Mouse (Mus musculus): ENCODE results near the gene Clpx. TPM values are rescaled to one million over a fixed set of nuclear protein-coding genes. Genes with fewer than 3 reads are reported as not detected.

Gene Clpx
- polyA plus RNA-seq (2015; fragmentation: Nextera tagmentation; extraction: Ambion mirVana): 33.3 and 35.9 TPM in 2 replicates

DNA sequence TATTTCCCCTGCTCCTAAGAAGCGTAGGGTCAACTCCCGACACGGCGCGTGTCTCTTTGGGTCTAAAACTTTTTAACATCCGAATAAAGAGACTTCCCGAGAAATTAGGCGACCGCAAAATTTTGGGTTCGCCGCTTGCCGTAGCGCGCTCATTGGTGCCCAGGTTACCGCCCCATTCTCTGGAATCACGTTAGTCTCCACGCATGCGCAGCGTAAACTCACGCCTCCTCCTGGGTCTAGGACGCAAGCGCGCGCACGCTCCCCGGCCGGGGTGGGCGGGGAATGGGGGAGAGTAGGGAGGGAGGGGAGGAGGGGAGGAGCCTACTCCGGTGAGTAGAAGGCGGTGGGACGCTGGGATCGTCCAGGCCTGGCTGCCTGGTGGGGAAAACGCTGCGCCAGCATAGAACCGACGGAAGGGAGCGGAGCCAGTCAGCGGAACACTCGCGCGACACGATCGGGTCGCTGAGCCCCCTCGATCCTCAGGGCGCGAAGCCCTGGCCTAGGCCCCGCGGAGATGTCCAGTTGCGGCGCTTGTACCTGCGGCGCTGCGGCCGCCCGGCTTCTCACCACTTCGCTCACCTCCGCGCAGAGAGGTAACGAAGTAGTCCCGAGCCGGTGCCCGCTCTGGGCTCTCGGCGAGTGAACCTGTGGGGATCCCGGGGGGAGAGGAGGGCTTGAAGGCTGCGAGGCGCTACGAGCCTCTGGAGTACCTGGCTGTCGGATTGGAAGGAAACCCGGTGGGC is at the start of gene Clpx:
Gene Clpx, plus strand, starts transcription at position 288 of the 743 bp plus-strand sequence.
- Histone ChIP-seq H3K27me3 (no peaks in the 10 kb centered on the region), H3K4me1 (replicated peaks) (peaks cover 40% of the 10 kb centered on the region), H3K4me2 (peak within 1 kb of the TSS; percentile 87), H3K36me3 (replicated peaks) (peaks cover 16% of the 10 kb centered on the region; the same call in 1 of the 2 replicates), H3K4me3 (replicated peaks) (peak within 1 kb of the TSS; percentile 86), H3K9ac (peak within 1 kb of the TSS; percentile 95), H3K9me3 (replicated peaks) (no peaks in the 10 kb centered on the region), H3K27ac (replicated peaks) (peak within 1 kb of the TSS; percentile 86)
- WGBS (ENCODE audit: insufficient replicate concordance): under 1% methylated on average over 71 of the region's 71 CpGs
- peak; percentile 97 for ATAC-seq (ENCODE audit: insufficient read depth)

DNA sequence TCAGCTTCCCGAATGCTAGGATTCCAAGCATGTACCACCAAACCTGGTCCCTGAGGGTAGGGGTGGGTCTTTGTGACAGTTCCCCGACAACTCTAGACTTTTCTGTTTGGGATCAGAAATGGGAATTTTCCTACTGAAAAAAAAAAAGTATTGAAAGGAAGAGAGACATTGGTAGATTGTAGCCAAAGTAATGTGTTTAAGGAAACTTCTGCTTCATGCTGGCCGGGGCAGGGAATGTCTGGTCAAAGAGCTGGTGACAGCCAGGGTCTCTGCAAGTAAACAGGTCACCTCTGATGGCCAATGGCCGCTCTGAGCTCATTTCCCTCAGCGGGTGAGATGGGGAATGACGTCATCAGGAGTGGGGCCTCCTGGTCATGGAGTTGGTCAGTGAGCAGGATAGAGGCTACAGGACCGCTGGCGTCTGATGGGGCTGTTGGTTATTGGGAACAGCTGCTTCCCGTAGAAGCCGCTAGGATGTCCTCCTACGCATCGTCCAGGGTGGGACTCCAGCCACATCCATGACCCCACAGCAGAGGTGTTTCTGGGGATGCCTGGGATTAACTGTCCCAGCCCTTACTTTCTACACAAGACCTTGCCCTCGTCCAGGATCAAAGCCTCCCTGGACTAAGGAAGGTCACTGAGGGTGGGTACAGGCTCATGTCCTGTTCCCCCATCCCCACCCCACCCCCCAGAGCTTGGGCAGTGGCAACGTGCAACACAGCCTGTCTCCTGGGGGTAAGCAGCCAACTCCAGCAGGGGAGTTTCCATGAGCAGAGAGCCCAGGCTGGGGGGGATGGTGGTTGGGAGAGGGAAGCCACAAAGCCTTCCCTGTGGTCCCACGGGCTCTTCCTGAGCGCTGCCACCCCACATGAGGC is 46.3 kb upstream of the Clpx start:
- Histone ChIP-seq H3K27me3 (no peaks in the 10 kb centered on the region), H3K9me3 (replicated peaks) (no peaks in the 10 kb centered on the region), H3K4me1 (replicated peaks) (peaks cover 11% of the 10 kb centered on the region; the same call in 1 of the 2 replicates), H3K36me3 (replicated peaks) (no peaks in the 10 kb centered on the region), H3K4me3 (replicated peaks) (no peak overlapping the region), H3K27ac (replicated peaks) (no peak overlapping the region), H3K4me2 (no peak overlapping the region), H3K9ac (no peak overlapping the region)
- 56% methylated on average over 16 of the region's 16 CpGs for WGBS (ENCODE audit: insufficient replicate concordance)
- no peak for ATAC-seq (ENCODE audit: insufficient read depth)

DNA sequence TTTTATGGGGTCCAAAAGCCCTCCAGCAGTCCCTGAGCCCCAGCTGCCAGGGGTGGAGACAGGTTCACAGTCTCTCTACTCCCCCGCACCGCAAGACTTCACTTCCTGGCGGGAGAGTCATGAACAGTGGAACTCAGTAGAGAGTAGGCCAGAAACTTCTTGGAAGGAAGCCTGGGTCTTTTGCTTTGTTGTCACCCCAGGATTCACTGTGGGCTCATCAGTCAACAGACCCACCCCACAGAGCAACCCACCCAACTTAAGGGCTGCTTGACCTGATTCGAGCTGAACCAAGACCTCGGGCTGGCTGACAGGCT is 45.7 kb upstream of the Clpx start:
- H3K36me3 ChIP-seq (replicated peaks): no peaks in the 10 kb centered on the region
- no peak overlapping the region for H3K4me2 ChIP-seq
- no peaks in the 10 kb centered on the region for H3K9me3 ChIP-seq (replicated peaks)
- no peaks in the 10 kb centered on the region for H3K27me3 ChIP-seq
- no peak for ATAC-seq (ENCODE audit: insufficient read depth)
- peaks cover 8% of the 10 kb centered on the region; the same call in 1 of the 2 replicates for H3K4me1 ChIP-seq (replicated peaks)
- H3K4me3 ChIP-seq (replicated peaks): no peak overlapping the region
- WGBS (ENCODE audit: insufficient replicate concordance): 73% methylated on average over 5 of the region's 5 CpGs
- H3K27ac ChIP-seq (replicated peaks): no peak overlapping the region
- no peak overlapping the region for H3K9ac ChIP-seq

DNA sequence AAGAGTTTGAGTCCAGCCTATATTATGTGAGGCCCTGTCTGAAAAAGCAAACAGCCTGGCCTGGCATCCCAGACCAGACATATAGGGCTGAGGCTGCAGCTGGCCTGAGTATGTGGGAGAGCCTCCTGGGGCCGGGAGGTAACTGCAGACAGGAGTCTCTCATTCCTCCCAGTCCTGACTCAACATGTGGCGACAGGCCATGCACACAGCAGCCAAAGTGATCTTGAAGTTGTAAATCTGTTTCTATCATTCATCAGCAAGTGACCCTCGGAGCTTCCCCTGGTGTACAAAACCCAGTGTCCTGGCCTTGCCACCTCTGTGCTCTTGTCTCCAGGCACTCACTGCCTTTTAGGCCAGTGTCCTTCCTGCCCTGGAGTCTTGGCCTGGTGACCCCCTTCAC is 42.0 kb upstream of the Clpx start:
- no peaks in the 10 kb centered on the region for H3K9me3 ChIP-seq (replicated peaks)
- H3K36me3 ChIP-seq (replicated peaks): no peaks in the 10 kb centered on the region
- H3K9ac ChIP-seq: no peak overlapping the region
- WGBS (ENCODE audit: insufficient replicate concordance): 65% methylated on average over 3 of the region's 3 CpGs
- no peaks in the 10 kb centered on the region for H3K27me3 ChIP-seq
- no peak overlapping the region for H3K4me3 ChIP-seq (replicated peaks)
- H3K4me1 ChIP-seq (replicated peaks): no peaks in the 10 kb centered on the region
- no peak for ATAC-seq (ENCODE audit: insufficient read depth)
- H3K27ac ChIP-seq (replicated peaks): no peak overlapping the region
- H3K4me2 ChIP-seq: no peak overlapping the region

- no peaks in the 10 kb centered on the region for H3K4me1 ChIP-seq (replicated peaks)
- H3K27ac ChIP-seq (replicated peaks): no peak overlapping the region
- no peaks in the 10 kb centered on the region for H3K9me3 ChIP-seq (replicated peaks)
- 63% methylated on average over 11 of the region's 11 CpGs for whole genome bisulfite sequencing (ENCODE audit: insufficient replicate concordance)
- H3K4me3 ChIP-seq (replicated peaks): no peak overlapping the region
- no peak for ATAC-seq (ENCODE audit: insufficient read depth)
- no peak overlapping the region for H3K4me2 ChIP-seq
- no peaks in the 10 kb centered on the region for H3K27me3 ChIP-seq
- H3K36me3 ChIP-seq (replicated peaks): no peaks in the 10 kb centered on the region
- H3K9ac ChIP-seq: no peak overlapping the region
Observed at GRCm38 (mm10) chr9:65255906-65256600, 38.0 kb upstream of the Clpx start.

DNA sequence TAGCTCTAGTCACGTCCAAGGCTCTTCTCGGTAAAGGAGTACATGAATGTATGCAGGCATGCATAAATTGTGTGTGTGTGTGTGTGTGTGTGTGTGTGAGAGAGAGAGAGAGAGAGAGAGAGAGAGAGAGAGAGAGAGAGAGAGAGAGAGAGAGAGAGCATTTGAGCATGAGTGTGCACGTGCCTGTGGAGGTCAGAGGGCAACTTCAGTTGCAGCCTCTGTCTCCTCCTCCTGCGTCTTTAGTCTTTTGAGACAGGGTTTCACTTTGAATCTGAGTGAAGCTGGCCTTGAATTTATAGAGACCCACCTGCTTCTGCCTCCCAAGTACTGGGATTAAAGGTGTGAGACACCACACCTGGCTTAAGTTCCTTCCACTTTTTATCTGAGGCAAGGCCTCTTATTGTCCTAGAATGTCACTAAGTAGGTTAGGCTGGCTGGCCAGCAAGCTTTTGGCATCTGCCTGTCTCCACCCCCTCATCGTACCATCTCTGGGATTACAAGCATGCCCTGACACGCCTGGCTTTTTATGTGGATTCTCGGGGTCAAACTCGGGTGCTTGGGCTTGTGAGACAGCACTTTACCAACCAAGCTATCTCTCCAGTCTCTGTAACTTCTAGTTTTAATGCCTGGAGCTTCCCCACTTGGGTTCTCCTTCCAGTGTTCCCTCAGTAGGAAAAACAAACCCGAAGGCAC is 36.7 kb upstream of the Clpx start:
- H3K4me2 ChIP-seq: no peak overlapping the region
- no peaks in the 10 kb centered on the region for H3K9me3 ChIP-seq (replicated peaks)
- H3K36me3 ChIP-seq (replicated peaks): no peaks in the 10 kb centered on the region
- no peak for ATAC-seq (ENCODE audit: insufficient read depth)
- 62% methylated on average over 9 of the region's 9 CpGs for WGBS (ENCODE audit: insufficient replicate concordance)
- no peak overlapping the region for H3K9ac ChIP-seq
- no peak overlapping the region for H3K4me3 ChIP-seq (replicated peaks)
- H3K27ac ChIP-seq (replicated peaks): no peak overlapping the region
- no peaks in the 10 kb centered on the region for H3K27me3 ChIP-seq
- no peaks in the 10 kb centered on the region for H3K4me1 ChIP-seq (replicated peaks)

- ATAC-seq (ENCODE audit: insufficient read depth): no peak
- WGBS (ENCODE audit: insufficient replicate concordance): 56% methylated on average over 7 of the region's 7 CpGs
- no peak overlapping the region for H3K4me2 ChIP-seq
- H3K9me3 ChIP-seq (replicated peaks): no peaks in the 10 kb centered on the region
- no peaks in the 10 kb centered on the region for H3K4me1 ChIP-seq (replicated peaks)
- no peaks in the 10 kb centered on the region for H3K27me3 ChIP-seq
- no peak overlapping the region for H3K9ac ChIP-seq
- no peak overlapping the region for H3K4me3 ChIP-seq (replicated peaks)
- H3K36me3 ChIP-seq (replicated peaks): no peaks in the 10 kb centered on the region
- no peak overlapping the region for H3K27ac ChIP-seq (replicated peaks)
Observed at GRCm38 (mm10) chr9:65259366-65259765, 34.7 kb upstream of the Clpx start.

GRCm38 (mm10) chr9:65261591-65262230 is 32.3 kb upstream of the Clpx start:
- H3K9ac ChIP-seq: no peak overlapping the region
- no peak for ATAC-seq (ENCODE audit: insufficient read depth)
- no peaks in the 10 kb centered on the region for H3K27me3 ChIP-seq
- no peak overlapping the region for H3K27ac ChIP-seq (replicated peaks)
- no peak overlapping the region for H3K4me2 ChIP-seq
- 56% methylated on average over 2 of the region's 2 CpGs for WGBS (ENCODE audit: insufficient replicate concordance)
- no peaks in the 10 kb centered on the region for H3K4me1 ChIP-seq (replicated peaks)
- H3K4me3 ChIP-seq (replicated peaks): no peak overlapping the region
- no peaks in the 10 kb centered on the region for H3K9me3 ChIP-seq (replicated peaks)
- H3K36me3 ChIP-seq (replicated peaks): no peaks in the 10 kb centered on the region

GRCm38 (mm10) chr9:65262641-65263120 is 31.4 kb upstream of the Clpx start:
- Histone ChIP-seq H3K27me3 (peaks cover 4% of the 10 kb centered on the region), H3K4me1 (replicated peaks) (no peaks in the 10 kb centered on the region), H3K27ac (replicated peaks) (no peak overlapping the region), H3K9ac (no peak overlapping the region), H3K9me3 (replicated peaks) (no peaks in the 10 kb centered on the region), H3K4me3 (replicated peaks) (no peak overlapping the region), H3K4me2 (no peak overlapping the region), H3K36me3 (replicated peaks) (no peaks in the 10 kb centered on the region)
- WGBS (ENCODE audit: insufficient replicate concordance): 69% methylated on average over 3 of the region's 3 CpGs
- ATAC-seq (ENCODE audit: insufficient read depth): no peak

DNA sequence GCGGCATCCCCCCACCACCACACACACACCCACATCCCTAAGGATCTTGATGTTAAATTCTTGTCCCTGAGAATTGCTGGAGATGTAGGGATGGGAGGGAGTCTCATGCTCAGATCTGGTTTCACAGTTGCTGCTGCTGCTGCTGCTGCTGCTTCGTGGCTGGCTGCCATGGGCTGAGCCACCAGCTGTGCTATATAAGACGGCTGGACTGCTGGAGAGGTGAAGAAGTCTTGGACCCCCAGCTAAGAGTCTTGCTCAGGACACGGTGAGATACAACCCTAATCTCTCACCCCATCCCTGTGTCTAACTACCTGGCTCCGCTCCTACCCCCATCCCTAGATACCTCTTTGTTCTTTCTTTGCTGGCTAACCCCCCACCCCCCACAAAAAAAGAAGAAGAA is 29.1 kb upstream of the Clpx start, which contains the start of gene Cilp:
Gene Cilp, plus strand, starts transcription at position 222 of the 400 bp plus-strand sequence.
- Histone ChIP-seq H3K27me3 (peaks cover 5% of the 10 kb centered on the region), H3K4me1 (replicated peaks) (no peaks in the 10 kb centered on the region), H3K36me3 (replicated peaks) (no peaks in the 10 kb centered on the region), H3K9me3 (replicated peaks) (no peaks in the 10 kb centered on the region), H3K27ac (replicated peaks) (no peak within 1 kb of the TSS), H3K9ac (no peak within 1 kb of the TSS), H3K4me2 (no peak within 1 kb of the TSS), H3K4me3 (replicated peaks) (no peak within 1 kb of the TSS)
- ATAC-seq (ENCODE audit: insufficient read depth): no peak
- 47% methylated on average over 5 of the region's 5 CpGs for WGBS (ENCODE audit: insufficient replicate concordance)

Data from liver, embryonic 15.5 days (tissue).